Mouse (Mus musculus): ENCODE results near the gene Krt7. TPM values are rescaled to one million over a fixed set of nuclear protein-coding genes. Genes with fewer than 3 reads are reported as not detected.

Gene Krt7
- total and polyA plus RNA-seq, 3 experiments, result 0.13 to 0.49 TPM; not detected in 1

DNA sequence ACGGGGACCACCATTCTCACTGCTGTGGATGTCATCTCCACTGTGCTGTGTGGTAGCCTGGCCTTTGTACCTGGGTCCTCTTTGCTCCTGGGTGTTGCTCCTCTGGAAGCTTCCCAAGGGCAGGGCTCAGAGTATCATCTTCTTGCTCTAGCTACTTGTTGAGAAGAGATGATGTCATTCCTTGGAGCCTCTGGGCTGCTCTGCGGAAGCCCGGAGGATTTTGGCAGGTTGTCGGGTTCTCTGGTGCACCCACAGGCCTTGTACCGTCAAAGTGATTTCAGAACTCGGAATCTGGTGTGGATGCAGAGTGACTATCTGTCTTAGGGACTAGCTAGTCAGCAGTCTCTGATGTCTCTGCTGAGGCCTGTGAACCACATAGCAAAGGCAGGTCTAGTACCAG is 25.8 kb upstream of the Krt7 start:
- H3K27me3 ChIP-seq (ENCODE audit: insufficient read depth, low read length), result no peaks in the 10 kb centered on the region
- ATAC-seq (ENCODE audit: extremely low read depth, insufficient number of reproducible peaks, low FRiP score, poor library complexity, severe bottlenecking), result no peak
- H3K36me3 ChIP-seq (replicated peaks), result no peaks in the 10 kb centered on the region

DNA sequence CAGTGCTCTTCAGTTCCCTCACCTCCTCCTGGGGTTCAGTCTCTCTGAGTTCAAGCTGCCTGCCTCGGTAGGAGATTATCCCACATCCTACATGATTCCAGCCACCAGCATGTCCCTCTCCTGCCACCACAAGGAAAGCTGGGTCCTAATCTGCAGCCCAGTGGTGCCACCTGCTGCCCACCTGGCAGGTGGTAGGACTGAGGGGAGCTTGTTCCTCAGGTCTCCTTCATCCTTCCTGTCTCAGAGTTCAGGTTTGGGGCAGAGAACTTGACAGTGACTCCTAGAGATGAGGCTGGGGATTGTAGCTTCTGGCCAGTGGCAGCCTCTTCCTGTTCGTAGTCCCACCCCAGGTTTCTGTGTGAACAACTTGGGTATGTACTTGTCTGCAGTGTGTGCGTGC is 23.7 kb upstream of the Krt7 start:
- H3K27me3 ChIP-seq (ENCODE audit: insufficient read depth, low read length), result no peaks in the 10 kb centered on the region
- no peak for ATAC-seq (ENCODE audit: extremely low read depth, insufficient number of reproducible peaks, low FRiP score, poor library complexity, severe bottlenecking)

More for the DNA sequence above, 25.8 kb upstream of the Krt7 start:
- TF ChIP-seq TAL1 (conservative IDR thresholded peaks at IDR 0.05; ENCODE audit: low read depth, low read length), result no peak
- no peak for TF ChIP-seq CTCF (IDR thresholded peaks at IDR 0.05; ENCODE audit: low read depth, low read length)
- TF ChIP-seq GATA2 (IDR thresholded peaks at IDR 0.05; ENCODE audit: borderline replicate concordance, low read depth, low read length), result no peak
- no peak for TF ChIP-seq POLR2AphosphoS5 (IDR thresholded peaks at IDR 0.05; ENCODE audit: insufficient replicate concordance, low read depth, low read length)
- no peak for TF ChIP-seq GATA1 (IDR thresholded peaks at IDR 0.05; ENCODE audit: borderline replicate concordance, low read length)
- Histone ChIP-seq H3K4me3 (ENCODE audit: low read depth, low read length) (no peak overlapping the region), H3K4me1 (ENCODE audit: insufficient read depth, low read depth, low read length) (no peaks in the 10 kb centered on the region), H3K9me3 (replicated peaks) (peaks cover 57% of the 10 kb centered on the region)
- DNase-seq (ENCODE audit: low spot score), result no peak

DNA sequence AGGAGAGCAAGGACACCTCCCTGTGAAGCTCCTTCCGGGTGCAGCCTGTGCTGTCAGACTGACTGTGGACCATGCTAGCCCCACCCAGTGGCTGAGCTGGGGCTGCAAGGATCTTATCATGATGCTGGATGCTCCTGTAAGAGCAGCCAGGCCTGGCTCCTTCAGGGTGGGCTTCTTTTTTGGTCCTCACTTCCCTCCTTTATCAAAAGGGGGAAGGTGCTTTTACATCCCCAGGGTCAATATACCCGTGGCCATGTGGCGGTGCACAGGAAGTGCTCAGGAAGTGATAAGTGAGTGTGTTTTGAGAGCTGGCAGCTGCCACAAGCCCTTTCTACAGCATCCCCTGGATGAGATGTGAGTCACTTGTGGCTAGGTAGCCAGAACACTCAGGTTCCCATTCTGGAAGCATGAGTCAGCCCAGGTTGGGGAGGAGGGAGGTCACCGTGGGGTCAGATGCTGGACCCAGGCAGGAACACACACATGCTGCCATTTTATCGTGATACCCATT is 22.8 kb upstream of the Krt7 start:
- Histone ChIP-seq H3K4me3 (ENCODE audit: low read depth, low read length) (no peak overlapping the region), H3K27me3 (ENCODE audit: insufficient read depth, low read length) (no peaks in the 10 kb centered on the region), H3K9me3 (replicated peaks) (peaks cover 45% of the 10 kb centered on the region), H3K4me1 (ENCODE audit: insufficient read depth, low read depth, low read length) (no peaks in the 10 kb centered on the region), H3K36me3 (replicated peaks) (no peaks in the 10 kb centered on the region)
- no peak for ATAC-seq (ENCODE audit: extremely low read depth, insufficient number of reproducible peaks, low FRiP score, poor library complexity, severe bottlenecking)
- TF ChIP-seq GATA1 (IDR thresholded peaks at IDR 0.05; ENCODE audit: borderline replicate concordance, low read length) (no peak), TAL1 (conservative IDR thresholded peaks at IDR 0.05; ENCODE audit: low read depth, low read length) (no peak), CTCF (IDR thresholded peaks at IDR 0.05; ENCODE audit: low read depth, low read length) (no peak), GATA2 (IDR thresholded peaks at IDR 0.05; ENCODE audit: borderline replicate concordance, low read depth, low read length) (no peak), POLR2AphosphoS5 (IDR thresholded peaks at IDR 0.05; ENCODE audit: insufficient replicate concordance, low read depth, low read length) (no peak)
- no peak for DNase-seq (ENCODE audit: low spot score)

More for the DNA sequence above, 23.7 kb upstream of the Krt7 start:
- H3K4me1 ChIP-seq (ENCODE audit: insufficient read depth, low read depth, low read length), result no peaks in the 10 kb centered on the region
- peaks cover 51% of the 10 kb centered on the region for H3K9me3 ChIP-seq (replicated peaks)
- no peak for DNase-seq (ENCODE audit: low spot score)
- H3K36me3 ChIP-seq (replicated peaks), result no peaks in the 10 kb centered on the region
- TF ChIP-seq GATA2 (IDR thresholded peaks at IDR 0.05; ENCODE audit: borderline replicate concordance, low read depth, low read length) (no peak), TAL1 (conservative IDR thresholded peaks at IDR 0.05; ENCODE audit: low read depth, low read length) (no peak), POLR2AphosphoS5 (IDR thresholded peaks at IDR 0.05; ENCODE audit: insufficient replicate concordance, low read depth, low read length) (no peak), CTCF (IDR thresholded peaks at IDR 0.05; ENCODE audit: low read depth, low read length) (no peak), GATA1 (IDR thresholded peaks at IDR 0.05; ENCODE audit: borderline replicate concordance, low read length) (no peak)
- no peak overlapping the region for H3K4me3 ChIP-seq (ENCODE audit: low read depth, low read length)

DNA sequence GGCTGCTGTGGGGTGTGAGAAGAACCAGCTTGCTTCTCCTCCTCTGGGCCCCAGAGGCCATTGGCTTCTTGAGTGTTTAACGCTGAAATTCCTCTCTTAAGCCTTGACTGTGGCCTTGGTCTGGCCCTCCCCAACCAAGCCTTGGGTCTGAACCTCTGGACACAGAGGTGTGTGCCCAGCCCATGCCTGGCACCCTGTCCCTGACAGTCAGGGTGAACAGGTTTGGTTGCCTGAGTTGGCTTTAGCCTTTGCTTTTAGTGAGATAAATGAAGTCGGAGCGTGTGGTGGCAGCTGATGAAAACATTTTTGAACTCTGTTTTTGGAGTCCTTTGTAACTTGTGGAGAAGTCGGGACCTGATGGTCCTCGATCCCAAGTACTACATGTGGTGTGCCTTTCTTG is 20.6 kb upstream of the Krt7 start:
- H3K4me1 ChIP-seq (ENCODE audit: insufficient read depth, low read depth, low read length), result no peaks in the 10 kb centered on the region
- no peak for TF ChIP-seq GATA1 (IDR thresholded peaks at IDR 0.05; ENCODE audit: borderline replicate concordance, low read length)
- no peak for TF ChIP-seq TAL1 (conservative IDR thresholded peaks at IDR 0.05; ENCODE audit: low read depth, low read length)
- TF ChIP-seq GATA2 (IDR thresholded peaks at IDR 0.05; ENCODE audit: borderline replicate concordance, low read depth, low read length), result no peak
- no peak for TF ChIP-seq CTCF (IDR thresholded peaks at IDR 0.05; ENCODE audit: low read depth, low read length)
- no peak for TF ChIP-seq POLR2AphosphoS5 (IDR thresholded peaks at IDR 0.05; ENCODE audit: insufficient replicate concordance, low read depth, low read length)
- no peaks in the 10 kb centered on the region for H3K27me3 ChIP-seq (ENCODE audit: insufficient read depth, low read length)
- DNase-seq (ENCODE audit: low spot score) (no peak), ATAC-seq (ENCODE audit: extremely low read depth, insufficient number of reproducible peaks, low FRiP score, poor library complexity, severe bottlenecking) (no peak)
- peaks cover 47% of the 10 kb centered on the region for H3K9me3 ChIP-seq (replicated peaks)
- H3K4me3 ChIP-seq (ENCODE audit: low read depth, low read length), result no peak overlapping the region
- no peaks in the 10 kb centered on the region for H3K36me3 ChIP-seq (replicated peaks)

DNA sequence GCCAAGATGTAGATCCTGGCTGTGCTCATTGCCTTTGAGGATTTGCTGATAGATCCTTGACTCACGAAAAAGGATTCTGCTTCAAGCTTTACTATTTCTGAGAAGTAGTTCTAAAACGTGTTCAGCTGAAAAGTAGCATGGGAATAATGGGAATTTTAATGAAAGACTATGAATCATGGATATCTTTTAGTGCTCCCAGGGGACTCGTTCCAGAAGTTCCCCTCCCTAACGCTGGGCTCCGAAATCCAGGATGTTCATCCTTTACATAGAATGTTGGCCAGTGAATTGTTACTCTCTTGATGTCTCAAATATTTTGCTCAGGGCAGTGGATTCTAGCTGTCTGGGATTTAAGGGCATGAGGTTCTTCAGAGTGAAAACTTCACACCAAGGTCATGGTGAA is 18.6 kb upstream of the Krt7 start:
- Histone ChIP-seq H3K36me3 (replicated peaks) (no peaks in the 10 kb centered on the region), H3K4me1 (ENCODE audit: insufficient read depth, low read depth, low read length) (no peaks in the 10 kb centered on the region), H3K9me3 (replicated peaks) (peaks cover 36% of the 10 kb centered on the region), H3K27me3 (ENCODE audit: insufficient read depth, low read length) (no peaks in the 10 kb centered on the region), H3K4me3 (ENCODE audit: low read depth, low read length) (no peak overlapping the region)
- DNase-seq (ENCODE audit: low spot score) (no peak), ATAC-seq (ENCODE audit: extremely low read depth, insufficient number of reproducible peaks, low FRiP score, poor library complexity, severe bottlenecking) (no peak)
- TF ChIP-seq GATA2 (IDR thresholded peaks at IDR 0.05; ENCODE audit: borderline replicate concordance, low read depth, low read length), result no peak
- TF ChIP-seq POLR2AphosphoS5 (IDR thresholded peaks at IDR 0.05; ENCODE audit: insufficient replicate concordance, low read depth, low read length), result no peak
- no peak for TF ChIP-seq GATA1 (IDR thresholded peaks at IDR 0.05; ENCODE audit: borderline replicate concordance, low read length)
- no peak for TF ChIP-seq TAL1 (conservative IDR thresholded peaks at IDR 0.05; ENCODE audit: low read depth, low read length)
- no peak for TF ChIP-seq CTCF (IDR thresholded peaks at IDR 0.05; ENCODE audit: low read depth, low read length)

DNA sequence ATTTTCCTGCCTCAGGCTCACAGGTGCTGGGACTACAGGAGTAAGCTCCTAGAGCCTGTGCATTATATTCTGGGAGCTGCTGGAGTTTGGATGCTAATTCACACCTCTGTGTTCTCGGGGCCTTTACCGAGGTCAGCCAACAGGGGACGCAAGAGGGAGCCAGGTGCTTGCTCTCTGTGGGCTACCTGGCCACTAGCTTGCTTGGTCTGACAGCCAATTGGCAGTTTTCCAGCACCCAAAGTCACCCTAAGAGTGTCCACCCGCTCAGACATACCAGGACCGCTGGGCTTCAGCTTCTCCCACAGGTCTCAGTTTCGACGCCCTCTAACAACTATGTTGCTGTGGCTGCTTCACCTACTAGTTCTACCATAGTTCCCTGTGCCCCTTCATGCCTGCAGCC is 15.9 kb upstream of the Krt7 start:
- Histone ChIP-seq H3K4me1 (ENCODE audit: insufficient read depth, low read depth, low read length) (no peaks in the 10 kb centered on the region), H3K27me3 (ENCODE audit: insufficient read depth, low read length) (no peaks in the 10 kb centered on the region), H3K9me3 (replicated peaks) (peaks cover 16% of the 10 kb centered on the region), H3K4me3 (ENCODE audit: low read depth, low read length) (no peak overlapping the region), H3K36me3 (replicated peaks) (no peaks in the 10 kb centered on the region)
- DNase-seq (ENCODE audit: low spot score) (no peak), ATAC-seq (ENCODE audit: extremely low read depth, insufficient number of reproducible peaks, low FRiP score, poor library complexity, severe bottlenecking) (no peak)
- TF ChIP-seq TAL1 (conservative IDR thresholded peaks at IDR 0.05; ENCODE audit: low read depth, low read length) (no peak), GATA1 (IDR thresholded peaks at IDR 0.05; ENCODE audit: borderline replicate concordance, low read length) (no peak), CTCF (IDR thresholded peaks at IDR 0.05; ENCODE audit: low read depth, low read length) (no peak), GATA2 (IDR thresholded peaks at IDR 0.05; ENCODE audit: borderline replicate concordance, low read depth, low read length) (no peak), POLR2AphosphoS5 (IDR thresholded peaks at IDR 0.05; ENCODE audit: insufficient replicate concordance, low read depth, low read length) (no peak)

All from G1E (cell line).